Mouse (Mus musculus): ENCODE results near the gene Gprc5c. TPM values are rescaled to one million over a fixed set of nuclear protein-coding genes. Genes with fewer than 3 reads are reported as not detected.
A peak's percentile ranks its signal among the peaks of the same experiment; 100 is the strongest.

The Gprc5c gene
- polyA plus RNA-seq, 1 experiment from 2014 or later: 5.4 TPM

GRCm38 (mm10) chr11:114826686-114827085 is 24.3 kb upstream of the Gprc5c start:
- H3K4me2 ChIP-seq (ENCODE audit: low read length): no peak overlapping the region
- no peak overlapping the region for H3K9ac ChIP-seq (ENCODE audit: low read depth, low read length)
- H3K9me3 ChIP-seq (replicated peaks; ENCODE audit: control insufficient read depth, low read length, poor library complexity, severe bottlenecking): no peaks in the 10 kb centered on the region
- no peaks in the 10 kb centered on the region for H3K36me3 ChIP-seq (ENCODE audit: control insufficient read depth, insufficient read depth, low read length)
- ATAC-seq: no peak
- peaks cover 16% of the 10 kb centered on the region; the same call in 1 of the 2 replicates for H3K4me1 ChIP-seq (ENCODE audit: control insufficient read depth, insufficient read depth, low read length)
- 69% methylated on average over 5 of the region's 5 CpGs for WGBS
- no peak overlapping the region for H3K4me3 ChIP-seq (ENCODE audit: low read depth, low read length)
- H3K27me3 ChIP-seq (ENCODE audit: control insufficient read depth, insufficient read depth, low read depth, low read length): no peaks in the 10 kb centered on the region
- no peak overlapping the region for H3K27ac ChIP-seq (ENCODE audit: low read length)

- H3K9ac ChIP-seq (ENCODE audit: low read depth, low read length): peak overlapping the region; percentile 36
- H3K9me3 ChIP-seq (replicated peaks; ENCODE audit: control insufficient read depth, low read length, poor library complexity, severe bottlenecking): no peaks in the 10 kb centered on the region
- H3K27me3 ChIP-seq (ENCODE audit: control insufficient read depth, insufficient read depth, low read depth, low read length): no peaks in the 10 kb centered on the region
- H3K36me3 ChIP-seq (ENCODE audit: control insufficient read depth, insufficient read depth, low read length): no peaks in the 10 kb centered on the region
- peak overlapping the region; percentile 39 for H3K4me2 ChIP-seq (ENCODE audit: low read length)
- no peak overlapping the region for H3K27ac ChIP-seq (ENCODE audit: low read length)
- H3K4me1 ChIP-seq (ENCODE audit: control insufficient read depth, insufficient read depth, low read length): peaks cover 14% of the 10 kb centered on the region; the same call in 1 of the 2 replicates
- no peak overlapping the region for H3K4me3 ChIP-seq (ENCODE audit: low read depth, low read length)
- no peak for ATAC-seq
- WGBS: 7% methylated on average over 24 of the region's 24 CpGs
Measured at GRCm38 (mm10) chr11:114829499-114830432, 21.2 kb upstream of the Gprc5c start.

DNA sequence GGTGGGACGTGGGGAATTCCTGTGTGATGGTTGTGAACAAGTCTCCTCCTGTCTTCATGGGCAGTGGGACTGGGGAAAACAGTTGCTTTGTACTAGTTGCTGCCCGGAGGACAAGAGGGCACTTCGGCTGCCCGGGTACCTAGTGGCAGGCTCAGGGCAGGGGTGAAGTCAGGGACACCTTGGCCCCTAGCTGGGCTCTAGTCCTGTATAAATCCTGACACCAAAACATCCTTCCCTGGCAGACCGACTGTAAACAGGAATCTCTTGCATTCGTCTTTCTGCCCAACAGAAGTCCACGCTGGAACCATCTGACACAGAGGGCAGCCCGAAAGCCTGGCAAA is 20.5 kb upstream of the Gprc5c start:
- no peak overlapping the region for H3K4me3 ChIP-seq (ENCODE audit: low read depth, low read length)
- H3K27ac ChIP-seq (ENCODE audit: low read length): no peak overlapping the region
- H3K9ac ChIP-seq (ENCODE audit: low read depth, low read length): no peak overlapping the region
- no peak for ATAC-seq
- H3K27me3 ChIP-seq (ENCODE audit: control insufficient read depth, insufficient read depth, low read depth, low read length): no peaks in the 10 kb centered on the region
- WGBS: 21% methylated on average over 8 of the region's 8 CpGs
- peak overlapping the region; percentile 39 for H3K4me2 ChIP-seq (ENCODE audit: low read length)
- no peaks in the 10 kb centered on the region for H3K36me3 ChIP-seq (ENCODE audit: control insufficient read depth, insufficient read depth, low read length)
- H3K9me3 ChIP-seq (replicated peaks; ENCODE audit: control insufficient read depth, low read length, poor library complexity, severe bottlenecking): no peaks in the 10 kb centered on the region
- H3K4me1 ChIP-seq (ENCODE audit: control insufficient read depth, insufficient read depth, low read length): peaks cover 14% of the 10 kb centered on the region; the same call in 1 of the 2 replicates

- Histone ChIP-seq H3K9me3 (replicated peaks; ENCODE audit: control insufficient read depth, low read length, poor library complexity, severe bottlenecking) (no peaks in the 10 kb centered on the region), H3K27ac (ENCODE audit: low read length) (no peak overlapping the region), H3K4me2 (ENCODE audit: low read length) (no peak overlapping the region), H3K27me3 (ENCODE audit: control insufficient read depth, insufficient read depth, low read depth, low read length) (no peaks in the 10 kb centered on the region), H3K4me3 (ENCODE audit: low read depth, low read length) (no peak overlapping the region), H3K4me1 (ENCODE audit: control insufficient read depth, insufficient read depth, low read length) (peaks cover 14% of the 10 kb centered on the region; the same call in 1 of the 2 replicates), H3K36me3 (ENCODE audit: control insufficient read depth, insufficient read depth, low read length) (no peaks in the 10 kb centered on the region), H3K9ac (ENCODE audit: low read depth, low read length) (no peak overlapping the region)
- WGBS: 46% methylated on average over 5 of the region's 5 CpGs
- no peak for ATAC-seq
Measured at GRCm38 (mm10) chr11:114833166-114833565, 17.8 kb upstream of the Gprc5c start.

- Histone ChIP-seq H3K4me1 (ENCODE audit: control insufficient read depth, insufficient read depth, low read length) (no peaks in the 10 kb centered on the region), H3K27ac (ENCODE audit: low read length) (no peak overlapping the region), H3K36me3 (ENCODE audit: control insufficient read depth, insufficient read depth, low read length) (no peaks in the 10 kb centered on the region), H3K4me2 (ENCODE audit: low read length) (no peak overlapping the region), H3K9ac (ENCODE audit: low read depth, low read length) (no peak overlapping the region), H3K4me3 (ENCODE audit: low read depth, low read length) (no peak overlapping the region), H3K27me3 (ENCODE audit: control insufficient read depth, insufficient read depth, low read depth, low read length) (peaks cover 1% of the 10 kb centered on the region; the same call in 1 of the 2 replicates), H3K9me3 (replicated peaks; ENCODE audit: control insufficient read depth, low read length, poor library complexity, severe bottlenecking) (no peaks in the 10 kb centered on the region)
- ATAC-seq: no peak
- WGBS: 7% methylated on average over 8 of the region's 8 CpGs
Measured at GRCm38 (mm10) chr11:114843818-114844463, 7.0 kb upstream of the Gprc5c start.

DNA sequence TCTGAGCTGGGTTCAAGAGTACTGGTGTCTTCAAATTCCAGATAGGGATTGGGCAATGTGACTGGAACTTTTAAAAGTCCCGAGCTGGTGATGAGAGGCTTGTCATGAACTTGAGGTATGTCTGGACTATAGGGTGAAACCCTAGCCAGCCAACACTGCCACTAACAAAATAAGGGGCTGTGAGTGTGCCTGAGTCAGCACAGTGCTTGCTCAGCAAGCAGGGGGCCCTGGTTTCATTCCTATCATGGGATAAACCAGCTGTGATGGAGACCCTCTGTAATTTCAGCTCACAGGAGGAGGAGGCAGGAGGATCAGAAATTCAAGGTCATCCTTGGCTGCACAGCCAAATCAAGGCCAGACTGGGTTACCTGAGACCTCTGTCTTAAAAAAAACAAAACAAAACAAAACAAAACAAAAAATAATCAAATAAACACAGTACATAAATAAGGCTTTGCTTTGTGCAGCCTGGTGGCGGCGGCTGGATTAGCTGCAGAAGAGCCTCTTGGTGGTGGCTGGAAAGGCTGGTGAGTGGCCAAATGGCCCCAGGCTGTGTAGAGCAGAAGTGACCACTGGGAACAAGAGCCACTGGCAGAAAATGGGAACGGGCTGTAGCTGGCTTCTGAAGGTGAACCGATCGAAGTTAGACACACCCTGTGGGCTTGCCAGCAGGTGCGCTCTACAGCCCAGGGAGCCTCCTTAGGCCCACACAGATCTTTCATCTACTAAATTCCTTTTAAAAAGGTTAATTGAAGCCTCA is 6.3 kb upstream of the Gprc5c start:
- H3K27ac ChIP-seq (ENCODE audit: low read length): no peak overlapping the region
- H3K4me2 ChIP-seq (ENCODE audit: low read length): no peak overlapping the region
- H3K4me3 ChIP-seq (ENCODE audit: low read depth, low read length): no peak overlapping the region
- no peak overlapping the region for H3K9ac ChIP-seq (ENCODE audit: low read depth, low read length)
- H3K9me3 ChIP-seq (replicated peaks; ENCODE audit: control insufficient read depth, low read length, poor library complexity, severe bottlenecking): no peaks in the 10 kb centered on the region
- WGBS: 70% methylated on average over 7 of the region's 7 CpGs
- no peaks in the 10 kb centered on the region for H3K4me1 ChIP-seq (ENCODE audit: control insufficient read depth, insufficient read depth, low read length)
- peaks cover 8% of the 10 kb centered on the region for H3K27me3 ChIP-seq (ENCODE audit: control insufficient read depth, insufficient read depth, low read depth, low read length)
- H3K36me3 ChIP-seq (ENCODE audit: control insufficient read depth, insufficient read depth, low read length): no peaks in the 10 kb centered on the region
- no peak for ATAC-seq

GRCm38 (mm10) chr11:114846336-114846735 is 4.6 kb upstream of the Gprc5c start:
- ATAC-seq: no peak
- H3K4me3 ChIP-seq (ENCODE audit: low read depth, low read length): no peak overlapping the region
- H3K9ac ChIP-seq (ENCODE audit: low read depth, low read length): no peak overlapping the region
- peaks cover 12% of the 10 kb centered on the region for H3K27me3 ChIP-seq (ENCODE audit: control insufficient read depth, insufficient read depth, low read depth, low read length)
- H3K27ac ChIP-seq (ENCODE audit: low read length): no peak overlapping the region
- peaks cover 9% of the 10 kb centered on the region for H3K4me1 ChIP-seq (ENCODE audit: control insufficient read depth, insufficient read depth, low read length)
- no peaks in the 10 kb centered on the region for H3K9me3 ChIP-seq (replicated peaks; ENCODE audit: control insufficient read depth, low read length, poor library complexity, severe bottlenecking)
- WGBS: 84% methylated on average over 4 of the region's 4 CpGs
- H3K36me3 ChIP-seq (ENCODE audit: control insufficient read depth, insufficient read depth, low read length): no peaks in the 10 kb centered on the region
- H3K4me2 ChIP-seq (ENCODE audit: low read length): no peak overlapping the region

DNA sequence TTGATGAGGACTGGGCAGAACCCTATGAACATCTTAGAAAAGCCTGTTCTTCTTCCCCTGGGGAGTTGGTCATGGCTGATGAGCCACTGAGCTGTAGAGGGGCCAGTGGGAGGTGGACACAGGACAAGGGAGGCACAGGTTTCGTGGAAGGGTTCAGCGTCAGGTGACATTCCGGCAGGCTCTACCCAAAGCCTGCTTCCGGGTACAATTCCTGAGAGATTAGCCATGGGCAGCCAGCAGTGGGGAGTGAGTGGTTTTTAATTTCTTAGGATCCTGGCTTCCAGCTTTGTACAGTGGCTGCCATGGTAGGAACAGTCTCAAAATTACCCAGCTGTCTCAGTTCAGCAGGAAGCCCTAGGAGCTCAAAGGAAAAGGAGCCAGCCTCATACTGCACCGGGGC is 3.9 kb upstream of the Gprc5c start:
- Histone ChIP-seq H3K4me1 (ENCODE audit: control insufficient read depth, insufficient read depth, low read length) (peaks cover 14% of the 10 kb centered on the region), H3K27me3 (ENCODE audit: control insufficient read depth, insufficient read depth, low read depth, low read length) (peaks cover 17% of the 10 kb centered on the region), H3K36me3 (ENCODE audit: control insufficient read depth, insufficient read depth, low read length) (no peaks in the 10 kb centered on the region), H3K4me3 (ENCODE audit: low read depth, low read length) (no peak overlapping the region), H3K27ac (ENCODE audit: low read length) (no peak overlapping the region), H3K9me3 (replicated peaks; ENCODE audit: control insufficient read depth, low read length, poor library complexity, severe bottlenecking) (no peaks in the 10 kb centered on the region), H3K9ac (ENCODE audit: low read depth, low read length) (no peak overlapping the region), H3K4me2 (ENCODE audit: low read length) (no peak overlapping the region)
- WGBS: 78% methylated on average over 5 of the region's 5 CpGs
- ATAC-seq: no peak
